Mouse (Mus musculus) forebrain, postnatal 0 days (tissue): ENCODE measurements around the gene Gm6588. TPM values are rescaled to one million over a fixed set of nuclear protein-coding genes. Genes with fewer than 3 reads are reported as not detected.

Experiments used
- ATAC-seq: fragments of 200-750 bp; cut with Nextera tagmentation; 2 replicates; pipeline ENCODE4 v1.8.0; 2017; ENCODE audit warnings: mild to moderate bottlenecking, moderate library complexity
- DNase-seq: peaks from one replicate; pipeline ENCODE4 v3.0.0-alpha.2; 2015
- H3K27ac ChIP-seq: fragments of 300-500 bp; sonication (generic); 2 replicates; pipeline ENCODE4 v1.5.1; 2014; ENCODE audit warnings: low read depth, mild to moderate bottlenecking, antibody characterized with exemption, low read length, moderate library complexity, mixed read lengths
- H3K27me3 ChIP-seq: fragments of 300-500 bp; sonication (generic); 2 replicates; pipeline ENCODE4 v1.6.1; 2014; ENCODE audit warnings: mild to moderate bottlenecking, low read length, mixed read lengths; ENCODE audit not compliant: insufficient read depth
- H3K36me3 ChIP-seq: fragments of 300-500 bp; sonication (generic); 2 replicates; pipeline ENCODE4 v1.6.1; 2014; ENCODE audit warnings: mild to moderate bottlenecking, moderate library complexity; ENCODE audit not compliant: insufficient read depth
- H3K4me1 ChIP-seq: fragments of 300-500 bp; sonication (generic); 2 replicates; pipeline ENCODE4 v1.6.1; 2014; ENCODE audit warnings: antibody characterized with exemption; ENCODE audit not compliant: insufficient read depth
- H3K4me2 ChIP-seq: fragments of 300-500 bp; sonication (generic); 2 replicates; pipeline ENCODE4 v1.6.1; 2014; ENCODE audit warnings: low read depth, mild to moderate bottlenecking, moderate library complexity
- H3K4me3 ChIP-seq: fragments of 300-500 bp; sonication (generic); 2 replicates; pipeline ENCODE4 v1.5.1; 2014; ENCODE audit warnings: low read depth, low read length, mixed read lengths
- H3K9ac ChIP-seq: fragments of 300-500 bp; sonication (generic); 2 replicates; pipeline ENCODE4 v1.6.1; 2014; ENCODE audit warnings: mild to moderate bottlenecking
- H3K9me3 ChIP-seq: fragments of 300-500 bp; sonication (generic); 2 replicates; pipeline ENCODE4 v1.6.1; 2016; ENCODE audit warnings: low read length
- CTCF ChIP-seq: sonication (generic); IDR thresholded peaks from 2 replicates; pipeline ENCODE4 v1.5.1; 2016; ENCODE audit warnings: antibody characterized with exemption, control low read depth, low read depth
- WGBS: fragments of 180-500 bp; shearing (Covaris S2); extraction: QIAGEN DNeasy Blood & Tissue Kit; methylation state at CpG from one replicate; pipeline ENCODE4 v1.1.7; 2014; 5-methylcytosine and 5-hydroxymethylcytosine counted together
- polyA plus RNA-seq: library from polyadenylated mRNA; unstranded; fragments of >200 nt; fragmentation: Nextera tagmentation; extraction: Ambion mirVana; gene quantifications from 2 replicates; pipeline ENCODE4 v1.2.1, GENCODE M21; 2015
- total RNA-seq: library from RNA; depleted of rRNA; stranded (reverse); fragments of >200 nt; gene quantifications from 2 replicates; pipeline ENCODE4 v1.2.3, GENCODE M21; 2014

The Gm6588 gene
- total and polyA plus RNA-seq, 2 experiments from 2014 or later: 0.11 TPM; not detected in 1

- Histone ChIP-seq H3K9me3 (no peaks in the 10 kb centered on the region), H3K27ac (no peak overlapping the region), H3K36me3 (no peaks in the 10 kb centered on the region), H3K4me1 (peaks cover 15% of the 10 kb centered on the region), H3K4me3 (no peak overlapping the region), H3K9ac (no peak overlapping the region), H3K27me3 (no peaks in the 10 kb centered on the region), H3K4me2 (no peak overlapping the region)
- WGBS: 66% methylated on average over 5 of the region's 5 CpGs
- no peak for TF ChIP-seq CTCF
- no peak for ATAC-seq
- DNase-seq: no peak
Measured at GRCm38 (mm10) chr5:112486415-112486814, 37.2 kb downstream of the Gm6588 start.

- no peak overlapping the region for H3K27ac ChIP-seq
- 96% methylated on average over 1 of the region's 1 CpGs for WGBS
- H3K4me1 ChIP-seq: peaks cover 10% of the 10 kb centered on the region; the same call in 1 of the 2 replicates
- H3K4me3 ChIP-seq: no peak overlapping the region
- DNase-seq (no peak), ATAC-seq (no peak)
- no peaks in the 10 kb centered on the region for H3K9me3 ChIP-seq
- no peak overlapping the region for H3K9ac ChIP-seq
- H3K36me3 ChIP-seq: no peaks in the 10 kb centered on the region
- TF ChIP-seq CTCF: no peak
- no peak overlapping the region for H3K4me2 ChIP-seq
- no peaks in the 10 kb centered on the region for H3K27me3 ChIP-seq
Measured at GRCm38 (mm10) chr5:112487504-112487903, 38.3 kb downstream of the Gm6588 start.

DNA sequence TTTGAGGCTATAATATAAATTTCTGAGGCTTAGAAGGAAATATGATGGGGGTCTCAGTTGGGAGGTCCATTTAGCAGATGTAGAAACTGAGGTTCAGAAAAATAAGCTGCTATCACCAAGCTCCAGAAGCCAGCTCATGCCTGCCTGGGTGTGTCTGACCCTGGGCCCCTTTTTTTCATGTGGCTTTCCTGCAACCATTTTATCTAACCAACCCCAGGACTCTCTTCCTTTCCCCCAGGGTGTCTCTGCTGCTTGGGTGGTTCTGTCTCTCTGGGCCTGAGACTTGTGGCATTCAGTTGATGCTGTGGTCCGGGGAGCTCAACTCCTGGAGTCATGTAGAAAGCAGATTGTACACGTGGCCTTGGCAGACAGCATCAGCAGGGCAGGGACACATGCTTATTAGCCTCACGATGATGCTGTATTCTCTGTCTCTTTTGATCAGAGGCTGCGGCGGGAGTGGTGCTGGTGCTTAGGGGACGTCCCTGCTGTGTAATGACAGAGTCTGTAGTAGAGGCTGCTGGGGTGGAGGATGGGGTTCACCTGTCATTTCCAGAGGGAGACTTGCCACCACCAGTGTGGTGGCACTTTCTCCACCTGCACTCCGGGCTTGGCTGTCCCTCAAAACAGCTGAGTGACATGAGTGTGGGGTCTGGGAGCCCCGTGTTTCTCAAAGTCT lies 39.0 kb downstream of the Gm6588 start:
- ATAC-seq (no peak), DNase-seq (no peak)
- H3K4me1 ChIP-seq: peaks cover 10% of the 10 kb centered on the region; the same call in 1 of the 2 replicates
- no peaks in the 10 kb centered on the region for H3K9me3 ChIP-seq
- no peaks in the 10 kb centered on the region for H3K36me3 ChIP-seq
- no peak overlapping the region for H3K27ac ChIP-seq
- H3K4me2 ChIP-seq: no peak overlapping the region
- TF ChIP-seq CTCF: no peak
- H3K27me3 ChIP-seq: no peaks in the 10 kb centered on the region
- H3K9ac ChIP-seq: no peak overlapping the region
- 35% methylated on average over 8 of the region's 8 CpGs for WGBS
- no peak overlapping the region for H3K4me3 ChIP-seq

DNA sequence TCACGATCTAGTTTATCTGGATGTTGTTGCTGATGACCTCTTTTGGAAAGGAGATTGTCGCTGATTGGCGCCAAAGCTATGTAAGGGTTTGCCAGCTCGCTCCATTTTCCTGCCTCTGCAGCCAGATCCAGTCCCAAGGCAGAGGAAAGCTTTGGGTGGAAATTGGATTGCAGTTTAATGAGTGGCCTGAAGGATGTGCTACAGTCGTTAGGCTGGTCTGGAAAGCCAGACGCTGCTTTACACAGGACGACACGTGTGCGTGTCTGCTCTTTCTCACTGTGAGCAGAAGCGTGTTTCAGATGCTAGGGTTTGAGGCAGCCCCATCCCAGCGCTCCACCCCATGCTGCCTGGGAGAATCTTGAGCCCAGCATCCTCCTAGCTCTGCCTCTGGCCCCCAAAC lies 42.3 kb downstream of the Gm6588 start:
- Histone ChIP-seq H3K4me2 (no peak overlapping the region), H3K9ac (no peak overlapping the region), H3K4me1 (peaks cover 3% of the 10 kb centered on the region; the same call in 1 of the 2 replicates), H3K27me3 (no peaks in the 10 kb centered on the region), H3K9me3 (no peaks in the 10 kb centered on the region), H3K4me3 (no peak overlapping the region), H3K27ac (no peak overlapping the region), H3K36me3 (no peaks in the 10 kb centered on the region)
- 50% methylated on average over 11 of the region's 11 CpGs for WGBS
- ATAC-seq: peak; percentile 75
- TF ChIP-seq CTCF: peak; percentile 57
- peak; percentile 43 for DNase-seq

GRCm38 (mm10) chr5:112493492-112493891 lies 44.3 kb downstream of the Gm6588 start:
- Histone ChIP-seq H3K4me3 (no peak overlapping the region), H3K9me3 (no peaks in the 10 kb centered on the region), H3K27ac (no peak overlapping the region), H3K36me3 (no peaks in the 10 kb centered on the region), H3K4me1 (peaks cover 3% of the 10 kb centered on the region; the same call in 1 of the 2 replicates), H3K9ac (no peak overlapping the region), H3K27me3 (no peaks in the 10 kb centered on the region), H3K4me2 (no peak overlapping the region)
- 30% methylated on average over 11 of the region's 11 CpGs for WGBS
- no peak for TF ChIP-seq CTCF
- DNase-seq (peak; percentile 45), ATAC-seq (peak; percentile 50; the same call in 1 of the 2 replicates)

DNA sequence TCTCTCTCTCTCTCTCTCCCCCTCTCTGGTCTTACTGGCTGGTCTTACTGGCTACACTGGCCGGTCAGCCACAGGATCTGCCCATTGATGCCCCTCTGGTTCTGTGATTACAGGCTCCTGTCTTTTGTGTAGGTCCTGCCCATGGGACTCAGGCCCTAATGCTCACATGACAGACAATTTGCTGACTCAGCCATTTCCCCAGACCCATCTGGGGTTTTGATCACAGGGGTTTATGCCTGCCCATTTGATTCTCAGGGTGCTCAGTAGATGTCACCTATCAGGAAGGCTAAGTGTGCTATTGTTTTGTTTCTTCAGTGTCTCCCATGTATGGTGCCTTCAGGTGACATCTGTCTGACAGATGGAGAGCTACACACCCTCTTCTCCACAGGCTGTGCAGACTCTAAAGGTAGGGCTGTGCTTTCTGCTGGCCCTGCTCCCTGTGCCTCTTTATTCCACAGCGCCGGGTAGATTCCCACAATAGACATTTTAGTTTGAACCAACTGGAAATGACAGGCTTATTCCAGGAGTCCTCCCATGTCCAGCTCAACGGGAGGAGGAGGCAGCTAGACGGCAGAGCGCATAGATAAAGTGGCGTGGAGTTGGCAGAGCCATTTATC lies 47.6 kb downstream of the Gm6588 start:
- Histone ChIP-seq H3K4me3 (no peak overlapping the region), H3K4me2 (no peak overlapping the region), H3K9ac (no peak overlapping the region), H3K27me3 (no peaks in the 10 kb centered on the region), H3K36me3 (no peaks in the 10 kb centered on the region), H3K9me3 (no peaks in the 10 kb centered on the region), H3K4me1 (peaks cover 3% of the 10 kb centered on the region; the same call in 1 of the 2 replicates), H3K27ac (no peak overlapping the region)
- 58% methylated on average over 7 of the region's 7 CpGs for WGBS
- ATAC-seq (no peak), DNase-seq (no peak)
- TF ChIP-seq CTCF: no peak
